Mouse (Mus musculus) MEL (cell line): Measurements from ENCODE around the gene Mrpl30. TPM values are rescaled to one million over a fixed set of nuclear protein-coding genes. Genes with fewer than 3 reads are reported as not detected.

ENCODE experiments used
- DNase-seq: peaks from one replicate; pipeline ENCODE4 v3.0.0; 2011; ENCODE audit warnings: low read depth, low spot score
- H3K27ac ChIP-seq: 2 replicates; pipeline ENCODE4 v1.5.1; 2012; ENCODE audit warnings: low read depth, mild to moderate bottlenecking, control low read depth, low read length, moderate library complexity; ENCODE audit not compliant: control insufficient read depth
- H3K27me3 ChIP-seq, 2 experiments: fragments of 150-350 bp in 1 of 2; sonication (generic) in 1 of 2; 2 replicates each; pipeline ENCODE4 v1.6.1; 2012; ENCODE audit warnings: low read length in 2 of 2, mild to moderate bottlenecking in 2 of 2, improper control_type of control experiment in 1 of 2, moderate library complexity in 1 of 2; ENCODE audit not compliant: insufficient read depth in 2 of 2, control insufficient read depth in 1 of 2
- H3K36me3 ChIP-seq, 2 experiments: 2 replicates each; pipeline ENCODE4 v1.6.1; 2012 to 2014; ENCODE audit warnings: low read length in 2 of 2, improper control_type of control experiment in 1 of 2, inconsistent platforms in 1 of 2, mild to moderate bottlenecking in 1 of 2; ENCODE audit not compliant: insufficient read depth in 2 of 2, control insufficient read depth in 1 of 2
- H3K4me1 ChIP-seq, 2 experiments: fragments of 150-350 bp in 1 of 2; sonication (generic) in 1 of 2; 2 replicates each; pipeline ENCODE4 v1.6.1; 2012; ENCODE audit warnings: low read length in 2 of 2, improper control_type of control experiment in 1 of 2, mild to moderate bottlenecking in 1 of 2; ENCODE audit not compliant: insufficient read depth in 2 of 2, control insufficient read depth in 1 of 2
- H3K4me3 ChIP-seq, 2 experiments: fragments of 150-350 bp in 1 of 2; sonication (generic) in 1 of 2; 2 replicates each; pipeline ENCODE4 v1.5.1; 2012; ENCODE audit warnings: low read depth in 2 of 2, low read length in 2 of 2, mild to moderate bottlenecking in 2 of 2, moderate library complexity in 2 of 2, control low read depth in 1 of 2, improper control_type of control experiment in 1 of 2; ENCODE audit not compliant: control insufficient read depth in 1 of 2, insufficient read depth in 1 of 2
- H3K79me2 ChIP-seq: 2 replicates; pipeline ENCODE4 v1.6.1; 2012; ENCODE audit warnings: mild to moderate bottlenecking, low read length, moderate library complexity; ENCODE audit not compliant: control insufficient read depth, poor library complexity, insufficient read depth
- H3K9ac ChIP-seq: 2 replicates; pipeline ENCODE4 v1.6.1; 2012; ENCODE audit warnings: low read depth, mild to moderate bottlenecking, control low read depth, low read length, moderate library complexity; ENCODE audit not compliant: control insufficient read depth, poor library complexity, severe bottlenecking
- H3K9me3 ChIP-seq: fragments of 150-350 bp; sonication (generic); replicated peaks from 2 replicates; pipeline ENCODE4 v1.6.1; 2012; ENCODE audit warnings: mild to moderate bottlenecking, low read length, improper control_type of control experiment, moderate library complexity; ENCODE audit not compliant: insufficient read depth
- CTCF ChIP-seq, 3 experiments: IDR thresholded peaks in 2 of 3; conservative IDR thresholded peaks in 1 of 3; 2 replicates each; pipeline ENCODE4 v1.5.1; 2011 to 2012; ENCODE audit warnings: low read length in 3 of 3, low read depth in 2 of 3, mild to moderate bottlenecking in 2 of 3, improper control_type of control experiment in 1 of 3, inconsistent platforms in 1 of 3, mixed read lengths in 1 of 3, moderate library complexity in 1 of 3; ENCODE audit not compliant: control insufficient read depth in 1 of 3, insufficient read depth in 1 of 3, poor library complexity in 1 of 3, severe bottlenecking in 1 of 3
- HCFC1 ChIP-seq: IDR thresholded peaks from 2 replicates; pipeline ENCODE4 v1.6.1; 2012; ENCODE audit warnings: low read depth, mild to moderate bottlenecking, inconsistent platforms, low read length, improper control_type of control experiment, moderate library complexity
- MXI1 ChIP-seq: IDR thresholded peaks from 2 replicates; pipeline ENCODE4 v1.6.1; 2011; ENCODE audit warnings: mild to moderate bottlenecking, low read depth, low read length, improper control_type of control experiment
- MYC ChIP-seq: IDR thresholded peaks from 2 replicates; pipeline ENCODE4 v1.6.1; 2011; ENCODE audit warnings: low read depth, mild to moderate bottlenecking, low read length, improper control_type of control experiment, moderate library complexity
- RAD21 ChIP-seq: IDR thresholded peaks from 2 replicates; pipeline ENCODE4 v1.6.1; 2011; ENCODE audit warnings: mild to moderate bottlenecking, low read depth, low read length, improper control_type of control experiment
- TBP ChIP-seq: IDR thresholded peaks from 2 replicates; pipeline ENCODE4 v1.8.0; 2011; ENCODE audit warnings: low read depth, low read length, improper control_type of control experiment
- polyA plus RNA-seq, 2 experiments: library from polyadenylated mRNA; stranded (reverse) in 1 of 2; unstranded in 1 of 2; fragments of >175 nt in 1 of 2; fragments of >200 nt in 1 of 2; gene quantifications; 2 replicates each; pipeline versions ENCODE4 v1.2.1 to v1.2.4; 2012; ENCODE audit warnings: low replicate concordance in 2 of 2, low read depth in 1 of 2; ENCODE audit not compliant: insufficient read length in 2 of 2, insufficient read depth in 1 of 2, missing spikeins in 1 of 2
- total RNA-seq: library from RNA; depleted of rRNA; stranded (reverse); fragments of 300-350 nt; gene quantifications from 2 replicates; pipeline ENCODE4 v1.2.3, GENCODE M21; 2012; rRNA removed

Mrpl30 gene
- total and polyA plus RNA-seq, 3 experiments: 189 to 260 (median 255) TPM

- Histone ChIP-seq H3K9me3 (no peaks in the 10 kb centered on the region), H3K27ac (no peak overlapping the region), H3K27me3 (no peaks in the 10 kb centered on the region), H3K36me3 (no peaks in the 10 kb centered on the region), H3K4me1 (no peaks in the 10 kb centered on the region), H3K4me3 (no peak overlapping the region), H3K79me2 (no peaks in the 10 kb centered on the region), H3K9ac (no peak overlapping the region)
- TF ChIP-seq MXI1 (no peak), CTCF (IDR thresholded peaks at IDR 0.05 in 2 of 3, conservative IDR thresholded peaks at IDR 0.05 in 1 of 3; ENCODE audit: control insufficient read depth in 1 of 3, insufficient read depth in 1 of 3, low read depth in 2 of 3, low read length in 3 of 3, poor library complexity in 1 of 3, severe bottlenecking in 1 of 3) (peak in 1 of 3 experiments; percentile 16; a peak in 1 of 6 replicates), MYC (no peak), RAD21 (peak; percentile 35), TBP (no peak), HCFC1 (no peak)
- peak; percentile 18 for DNase-seq
These were observed 41.5 kb downstream of the Mrpl30 start for GRCm38 (mm10) chr1:37931806-37932205.

Other genes with a start within 250 kb of the Mrpl30 start
- not detected in 2 replicates for gene 2010300C02Rik, start 170.4 kb upstream of the Mrpl30 start, total RNA-seq
- not detected for gene 2010300C02Rik, start 170.4 kb upstream of the Mrpl30 start, polyA plus RNA-seq
- 0.35 and 0.49 TPM in 2 replicates for gene Tsga10, start 24.0 kb upstream of the Mrpl30 start, total RNA-seq
- under 1 TPM in 1 of 2 experiments, not detected in 1; 0.64 TPM for gene Tsga10, start 24.0 kb upstream of the Mrpl30 start, polyA plus RNA-seq
- 7.0 and 7.9 TPM in 2 replicates for gene Lipt1, start 18.7 kb upstream of the Mrpl30 start, total RNA-seq
- 1 to 10 TPM in 1 of 2 experiments, not detected in 1; 7.1 TPM for gene Lipt1, start 18.7 kb upstream of the Mrpl30 start, polyA plus RNA-seq
- gene Mitd1, start 66 bp upstream of the Mrpl30 start, total RNA-seq: 16.3 and 20.9 TPM in 2 replicates
- gene Mitd1, start 66 bp upstream of the Mrpl30 start, polyA plus RNA-seq: 10 to 100 TPM in 1 of 2 experiments, not detected in 1; 23.0 TPM
- gene Lyg2, start 26.0 kb downstream of the Mrpl30 start, total RNA-seq: not detected in 2 replicates
- gene Lyg2, start 26.0 kb downstream of the Mrpl30 start, polyA plus RNA-seq: not detected
- not detected in 2 replicates for gene Lyg1, start 67.3 kb downstream of the Mrpl30 start, total RNA-seq
- not detected for gene Lyg1, start 67.3 kb downstream of the Mrpl30 start, polyA plus RNA-seq
- 59.5 and 65.5 TPM in 2 replicates for gene Txndc9, start 107.4 kb downstream of the Mrpl30 start, total RNA-seq
- gene Txndc9, start 107.4 kb downstream of the Mrpl30 start, polyA plus RNA-seq: 100 to 1,000 TPM in 1 of 2 experiments, 10 to 100 TPM in 1; 74.6 to 102 TPM
- gene Eif5b, start 107.5 kb downstream of the Mrpl30 start, total RNA-seq: 24.2 and 30.3 TPM in 2 replicates
- 100 to 1,000 TPM in 1 of 2 experiments, 10 to 100 TPM in 1; 67.2 to 186 TPM for gene Eif5b, start 107.5 kb downstream of the Mrpl30 start, polyA plus RNA-seq
- 25.6 and 28.9 TPM in 2 replicates for gene Rev1, start 239.3 kb downstream of the Mrpl30 start, total RNA-seq
- gene Rev1, start 239.3 kb downstream of the Mrpl30 start, polyA plus RNA-seq: 10 to 100 TPM in 1 of 2 experiments, not detected in 1; 31.0 TPM